Mouse (Mus musculus): ENCODE data around the gene Anxa1.

Gene Anxa1

GRCm38 (mm10) chr19:20390455-20390994 is at the start of gene Anxa1:
Gene Anxa1, minus strand, starts transcription at chr19:20390944.
- DNase-seq (ENCODE audit: low read depth, low spot score), result peak; percentile 15

DNA sequence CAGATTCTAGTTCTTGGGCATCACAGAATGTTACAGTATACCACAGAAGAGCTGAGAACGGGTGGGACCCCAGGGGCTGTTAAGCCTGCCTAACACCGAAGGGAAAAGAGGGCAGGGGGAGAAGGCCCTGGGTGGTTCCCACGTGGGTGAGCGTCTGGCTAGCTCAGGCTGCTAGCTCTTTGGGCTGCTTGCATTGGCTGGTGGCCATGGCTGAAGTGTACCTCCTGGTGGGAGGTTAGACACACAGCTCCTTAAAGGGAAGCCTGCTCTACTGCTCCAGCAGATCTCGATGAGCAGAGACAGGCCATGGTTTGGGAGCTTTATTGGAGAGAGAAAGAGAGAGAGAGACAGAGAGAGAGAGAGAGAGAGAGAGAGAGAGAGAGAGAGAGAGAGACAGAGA is 46.3 kb upstream of the Anxa1 start:
- DNase-seq (ENCODE audit: low read depth, low spot score), result no peak

DNA sequence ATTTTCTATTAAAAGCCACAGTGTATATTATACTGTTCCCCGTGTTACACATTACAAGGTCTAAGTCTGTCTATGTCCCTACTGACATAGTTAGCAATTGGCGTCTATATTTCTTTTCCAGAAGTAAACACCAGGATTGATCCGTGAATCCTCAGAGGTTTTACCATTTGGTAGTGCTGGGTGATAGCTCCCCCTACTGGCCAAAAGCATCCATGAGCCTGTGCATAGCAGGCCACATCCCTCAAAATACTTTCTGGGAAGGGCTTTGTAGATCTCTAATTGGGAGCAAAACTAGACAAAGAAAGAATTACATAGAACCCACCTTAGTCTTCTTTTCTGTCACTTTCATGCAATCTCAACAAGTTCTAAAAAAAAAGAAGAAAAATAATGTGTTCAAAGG is 43.8 kb upstream of the Anxa1 start:
- DNase-seq (ENCODE audit: low read depth, low spot score), result peak; percentile 30

GRCm38 (mm10) chr19:20433966-20434365 is 43.2 kb upstream of the Anxa1 start:
- no peak for DNase-seq (ENCODE audit: low read depth, low spot score)

DNA sequence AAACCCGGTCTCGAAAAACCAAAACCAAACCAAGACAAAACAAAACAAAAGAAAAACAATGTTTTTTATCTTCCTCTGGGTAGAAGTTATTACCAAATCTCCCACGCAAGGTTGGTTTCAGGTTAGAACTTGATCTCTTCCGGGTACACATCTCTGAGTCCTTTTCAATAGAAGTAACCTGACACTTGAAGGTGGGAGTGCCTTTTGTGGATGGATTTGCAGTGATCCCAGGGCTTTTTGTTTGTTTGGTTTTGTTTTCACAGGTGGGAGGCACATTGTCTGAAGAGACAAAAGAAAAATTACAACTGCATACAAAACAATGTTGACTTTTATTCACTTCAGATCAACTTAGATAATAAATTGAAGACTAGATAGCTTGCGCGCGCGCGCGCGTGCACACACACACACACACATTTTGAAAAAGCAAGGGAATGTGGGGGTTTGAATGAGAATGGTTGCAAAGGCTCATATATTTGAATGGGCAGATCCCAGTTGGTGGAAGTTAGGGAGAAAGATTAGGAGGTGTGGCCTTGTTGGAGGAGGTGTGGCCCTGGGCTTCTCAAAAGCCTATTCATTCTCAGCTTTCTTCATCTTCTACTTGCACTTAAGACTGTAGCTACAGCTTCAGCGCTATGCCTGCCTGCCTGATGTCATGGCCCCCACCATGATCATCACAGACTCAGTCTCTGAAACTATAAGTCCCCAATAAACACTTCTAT is 35.9 kb upstream of the Anxa1 start:
- no peak for DNase-seq (ENCODE audit: low read depth, low spot score)

DNA sequence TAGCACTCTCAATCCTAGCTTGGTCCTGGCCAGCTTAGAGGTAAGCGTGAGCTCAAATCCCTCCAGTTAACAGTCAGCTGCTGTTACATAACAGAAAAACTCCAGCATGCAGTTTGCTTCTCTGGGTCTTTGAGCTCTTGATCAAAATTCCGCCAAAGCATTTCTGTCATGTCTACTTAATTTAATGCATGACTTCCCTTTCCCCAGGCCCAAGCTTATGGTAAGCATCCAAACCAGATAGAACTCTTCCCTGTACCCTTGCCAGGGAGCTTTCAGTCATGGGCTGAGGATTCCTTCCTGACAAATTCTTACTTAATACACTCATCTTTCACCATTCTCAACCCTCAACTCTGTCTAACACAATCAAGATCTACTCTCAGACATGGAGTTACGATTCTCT is 20.5 kb upstream of the Anxa1 start:
- no peak for DNase-seq (ENCODE audit: low read depth, low spot score)

DNA sequence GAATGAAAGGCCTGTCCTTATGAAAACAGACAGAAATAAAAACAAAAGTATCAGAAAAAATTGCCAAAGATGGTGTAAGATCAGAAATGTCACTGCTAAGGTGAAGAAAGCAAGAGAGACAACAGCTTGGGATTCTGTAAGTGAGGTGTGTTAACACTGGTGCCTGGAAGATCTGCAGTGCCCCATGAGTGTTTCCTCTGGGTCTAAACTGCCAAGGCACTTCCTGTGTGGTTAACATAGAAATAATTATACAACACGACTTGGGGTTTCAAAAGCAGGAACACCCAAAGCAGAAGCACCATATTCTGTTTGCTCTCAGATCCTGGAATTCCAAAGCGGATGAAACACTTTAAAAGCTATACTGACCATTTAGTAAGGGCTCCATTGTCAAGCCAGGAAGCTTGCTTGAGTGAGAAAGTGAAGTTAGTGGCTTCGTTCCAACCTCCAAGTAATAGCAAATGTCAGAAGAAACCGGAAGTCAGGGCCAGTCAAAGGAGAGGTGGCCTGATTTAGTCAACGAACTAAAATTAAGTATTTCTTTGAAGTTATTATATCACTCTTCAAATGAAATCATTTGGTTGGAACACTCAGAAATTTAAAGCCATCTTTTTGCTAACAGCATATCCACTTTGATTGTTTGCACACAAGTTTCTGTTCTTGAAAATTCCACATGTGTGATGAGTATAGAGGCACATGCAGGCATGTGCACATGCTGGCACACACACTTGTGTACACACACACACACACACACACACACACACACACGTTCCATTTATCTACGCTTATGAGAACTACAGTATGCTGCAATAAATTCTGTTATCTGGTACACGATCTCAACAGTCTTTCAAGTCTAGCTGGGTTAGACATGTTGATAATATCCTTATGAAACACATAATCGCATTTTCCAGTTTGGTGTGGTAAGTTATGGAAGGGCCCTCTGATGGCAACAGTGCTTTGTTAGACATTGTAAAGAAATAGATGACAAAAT is 19.1 kb upstream of the Anxa1 start:
- DNase-seq (ENCODE audit: low read depth, low spot score), result peak; percentile 31

DNA sequence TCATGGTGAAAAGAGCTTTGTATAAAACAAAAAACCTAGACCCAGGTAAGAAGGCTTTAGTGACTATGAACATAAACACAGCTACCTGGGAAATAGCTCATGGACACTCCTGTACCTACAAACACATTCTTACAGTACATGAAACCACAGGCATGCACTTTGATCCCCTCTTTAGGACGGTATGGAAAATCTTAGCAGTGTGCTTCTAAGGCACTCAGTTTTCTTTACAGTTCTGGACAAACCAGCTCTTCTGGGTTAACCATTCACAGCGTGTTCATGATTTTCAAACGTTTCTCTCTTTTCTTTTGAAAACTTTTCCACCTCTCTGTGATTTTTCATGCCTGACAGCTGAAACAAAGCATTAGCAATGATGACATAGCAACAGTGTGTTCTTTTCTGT is 15.7 kb upstream of the Anxa1 start:
- DNase-seq (ENCODE audit: low read depth, low spot score), result no peak

DNA sequence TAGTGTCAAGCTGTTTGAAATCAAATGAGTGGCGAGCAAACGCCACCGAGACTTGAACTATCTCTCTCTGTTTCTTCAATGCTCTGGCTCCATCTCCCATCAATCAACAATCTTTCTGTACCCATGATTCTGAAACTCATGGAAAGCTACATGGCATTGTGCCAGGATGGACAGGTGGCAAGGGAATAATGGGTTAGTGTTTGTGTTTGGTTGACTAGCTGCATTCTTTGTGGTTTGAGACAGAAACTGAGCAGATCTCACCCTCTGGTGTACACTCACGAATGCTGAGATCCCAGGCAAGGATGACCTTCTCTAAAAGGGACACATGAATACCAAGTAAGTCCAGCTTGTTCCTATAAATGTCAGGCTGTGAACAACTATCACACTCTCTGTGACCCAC is 14.3 kb upstream of the Anxa1 start:
- no peak for DNase-seq (ENCODE audit: low read depth, low spot score)

GRCm38 (mm10) chr19:20403740-20404139 is 13.0 kb upstream of the Anxa1 start:
- DNase-seq (ENCODE audit: low read depth, low spot score), result no peak

GRCm38 (mm10) chr19:20403219-20403618 is 12.5 kb upstream of the Anxa1 start:
- DNase-seq (ENCODE audit: low read depth, low spot score), result no peak

- no peak for DNase-seq (ENCODE audit: low read depth, low spot score)
Observed at GRCm38 (mm10) chr19:20402516-20403200, 11.9 kb upstream of the Anxa1 start.

- no peak for DNase-seq (ENCODE audit: low read depth, low spot score)
Observed at GRCm38 (mm10) chr19:20401961-20402360, 11.2 kb upstream of the Anxa1 start.

DNA sequence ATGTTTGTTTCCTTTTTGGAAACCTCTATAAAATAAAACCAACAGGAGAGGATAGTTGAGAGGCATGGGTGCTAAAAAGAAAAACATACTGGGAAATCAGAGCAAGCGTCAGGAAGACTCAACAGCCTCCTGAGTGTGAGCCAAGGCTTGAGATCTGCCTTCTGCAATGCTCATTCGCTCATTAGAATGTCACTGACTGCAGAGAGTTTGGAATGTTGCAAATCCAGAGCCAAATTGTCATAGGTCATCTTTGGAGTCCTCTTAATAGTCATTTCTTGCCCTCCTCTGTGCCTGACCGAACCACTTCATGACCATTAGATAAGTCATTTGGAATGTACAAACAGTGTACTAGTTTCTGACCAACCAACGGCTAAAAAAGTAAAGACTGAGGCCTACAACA is 8.4 kb upstream of the Anxa1 start:
- no peak for DNase-seq (ENCODE audit: low read depth, low spot score)

- no peak for DNase-seq (ENCODE audit: low read depth, low spot score)
Observed at GRCm38 (mm10) chr19:20397092-20397491, 6.3 kb upstream of the Anxa1 start.

- DNase-seq (ENCODE audit: low read depth, low spot score), result no peak
Observed at GRCm38 (mm10) chr19:20393556-20394274, 3.0 kb upstream of the Anxa1 start.

GRCm38 (mm10) chr19:20389723-20390122 is 1.0 kb downstream of the Anxa1 start:
- DNase-seq (ENCODE audit: low read depth, low spot score), result no peak

- no peak for DNase-seq (ENCODE audit: low read depth, low spot score)
Observed at GRCm38 (mm10) chr19:20389245-20389644, 1.5 kb downstream of the Anxa1 start.

- DNase-seq (ENCODE audit: low read depth, low spot score), result no peak
Observed at GRCm38 (mm10) chr19:20388276-20388675, 2.5 kb downstream of the Anxa1 start.

DNA sequence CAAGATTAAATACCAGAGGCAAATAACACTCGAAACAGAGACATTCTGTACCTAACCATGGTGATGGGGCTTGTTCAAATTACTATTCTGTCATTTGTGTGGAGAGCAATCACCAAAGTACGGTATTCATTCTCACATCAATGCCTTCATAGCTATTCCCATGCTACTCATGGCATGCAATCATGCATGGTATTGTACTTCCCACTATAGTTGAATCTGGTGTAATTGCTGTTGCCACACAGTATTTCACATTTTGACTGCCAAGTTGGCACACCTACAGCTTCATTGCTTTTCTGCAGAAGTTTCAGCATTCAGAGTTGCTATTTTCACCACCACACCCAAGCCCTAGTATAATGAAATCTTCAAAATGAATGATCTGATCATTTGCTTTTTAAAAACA is 4.4 kb downstream of the Anxa1 start:
- no peak for DNase-seq (ENCODE audit: low read depth, low spot score)

DNA sequence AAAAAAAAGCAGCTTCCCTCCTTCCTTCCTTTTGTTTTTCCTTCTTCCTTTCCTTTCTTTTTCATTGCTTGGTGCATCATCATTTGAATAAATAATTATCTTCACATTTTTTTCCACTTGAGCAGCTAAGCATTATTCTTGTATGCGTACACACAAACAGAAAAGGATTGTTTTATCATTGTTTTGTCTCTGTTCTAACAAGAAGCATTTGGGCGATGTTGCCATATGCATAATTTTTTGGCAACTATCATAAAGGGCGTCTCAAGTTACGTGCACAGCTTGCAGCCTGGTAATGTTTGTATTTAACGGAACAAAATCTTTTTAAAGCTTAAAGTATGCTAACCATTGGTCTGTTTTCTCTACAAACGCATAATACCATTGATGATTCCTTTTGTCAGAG is 5.1 kb downstream of the Anxa1 start:
- DNase-seq (ENCODE audit: low read depth, low spot score), result no peak

All from CD4-positive helper T cell, adult 2 months (primary cell).